ENCODE assay signal across 25 mouse cellular contexts in the genomic region with DNA sequence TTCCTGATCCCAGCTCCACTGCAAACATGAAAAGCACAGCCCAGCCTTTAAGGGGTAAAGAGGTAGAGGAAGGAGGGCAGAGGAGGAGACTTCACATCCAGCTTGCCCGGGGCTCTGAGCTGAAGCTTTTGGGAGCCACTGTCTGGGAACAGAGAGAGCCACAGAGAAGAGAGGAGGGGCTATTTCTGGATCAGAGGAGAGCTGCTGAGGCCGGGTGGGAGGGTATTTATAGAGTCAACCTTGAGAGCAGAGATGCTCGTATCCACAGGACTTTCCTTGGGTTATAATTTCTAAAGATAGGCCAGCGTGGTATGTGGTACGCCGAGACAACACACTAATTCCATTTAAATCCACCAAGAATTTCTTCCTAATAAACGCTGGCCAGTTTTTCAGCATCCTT.
"Had no signal": no experiment of that assay in that cellular context is flagged by ENCODE, and none has a peak within 500 bp of the region (broad histone marks: within the 10 kb centered on the region; RNA-seq: fewer than 3 reads in every experiment).

No protein-coding gene starts in this region.

- H3K9me3 ChIP-seq: limb, embryonic 10.5 days; liver, embryonic 12.5 days; liver, embryonic 15.5 days; lung, embryonic 15.5 days; midbrain, embryonic 10.5 days; midbrain, embryonic 15.5 days; neural tube, embryonic 12.5 days; neural tube, embryonic 15.5 days had no signal

- H3K4me1 ChIP-seq: liver, embryonic 12.5 days; liver, embryonic 15.5 days; lung, embryonic 15.5 days; megakaryocyte, embryonic 14.5 days; midbrain, embryonic 10.5 days; midbrain, embryonic 15.5 days; neural tube, embryonic 12.5 days; neural tube, embryonic 15.5 days had no signal

- H3K4me2 ChIP-seq: limb, embryonic 13.5 days; liver, embryonic 12.5 days; liver, embryonic 15.5 days; lung, embryonic 15.5 days; midbrain, embryonic 15.5 days; neural tube, embryonic 12.5 days; neural tube, embryonic 15.5 days had no signal

- H3K27ac ChIP-seq: kidney, postnatal 0 days; layer of hippocampus, adult 2 months; limb, embryonic 10.5 days; limb, embryonic 13.5 days; liver, embryonic 12.5 days; liver, embryonic 15.5 days; lung, embryonic 15.5 days; midbrain, embryonic 10.5 days; midbrain, embryonic 15.5 days; neural tube, embryonic 12.5 days; neural tube, embryonic 15.5 days; stomach, postnatal 0 days had no signal

- DNase-seq: kidney, postnatal 25 days; layer of hippocampus, adult 9-11 months; liver; lung, adult 18-20 months; lung, postnatal 10 days; lung, postnatal 36 days; right cerebral cortex, adult 18-20 months; right cerebral cortex, postnatal 14 days; right cerebral cortex, postnatal 4 days; thymus, adult 2 months; thymus, postnatal 14 days; thymus, postnatal 4 days had no signal

- H3K4me3 ChIP-seq: layer of hippocampus, adult 2 months; limb, embryonic 10.5 days; limb, embryonic 13.5 days; liver, embryonic 12.5 days; liver, embryonic 15.5 days; lung, embryonic 15.5 days; megakaryocyte, embryonic 14.5 days; midbrain, embryonic 10.5 days; midbrain, embryonic 15.5 days; neural tube, embryonic 12.5 days; neural tube, embryonic 15.5 days had no signal

- ATAC-seq: liver, embryonic 12.5 days; midbrain, embryonic 15.5 days had no signal

- H3K27me3 ChIP-seq: limb, embryonic 13.5 days; liver, embryonic 12.5 days; liver, embryonic 15.5 days; lung, embryonic 15.5 days; megakaryocyte, embryonic 14.5 days; midbrain, embryonic 15.5 days; neural tube, embryonic 12.5 days; neural tube, embryonic 15.5 days had no signal

- H3K9ac ChIP-seq: limb, embryonic 13.5 days; liver, embryonic 12.5 days; liver, embryonic 15.5 days; lung, embryonic 15.5 days; midbrain, embryonic 15.5 days; neural tube, embryonic 12.5 days; neural tube, embryonic 15.5 days had no signal

- H3K36me3 ChIP-seq: limb, embryonic 10.5 days; limb, embryonic 13.5 days; liver, embryonic 12.5 days; liver, embryonic 15.5 days; lung, embryonic 15.5 days; midbrain, embryonic 10.5 days; midbrain, embryonic 15.5 days; neural tube, embryonic 12.5 days; neural tube, embryonic 15.5 days had no signal
